Mouse (Mus musculus) limb, embryonic 14.5 days (tissue): ENCODE measurements at regions not wholly inside any gene's neighbourhood (a gene's known extent, or its start where the extent isn't known, plus 50 kb on each side); places are given as distances from the start of the nearest gene placed in this dataset.
"Not testable (repeated sequence)": the region's sequence is repeated elsewhere in the genome, so short reads cannot be mapped to it uniquely, and the experiment has no call there.

ENCODE experiments used
- ATAC-seq: fragments of 200-750 bp; cut with Nextera tagmentation; 2 replicates; pipeline ENCODE4 v1.8.0; 2017; ENCODE audit warnings: low read depth, moderate number of reproducible peaks, moderate TSS enrichment; ENCODE audit not compliant: low FRiP score
- DNase-seq: peaks from one replicate; pipeline ENCODE4 v3.0.0-alpha.2; 2015; ENCODE audit warnings: low spot score
- H3K27ac ChIP-seq: fragments of 300-500 bp; sonication (generic); replicated peaks from 2 replicates; pipeline ENCODE4 v1.5.1; 2014; ENCODE audit warnings: low read depth, mild to moderate bottlenecking, low read length, moderate library complexity, mixed read lengths
- H3K27me3 ChIP-seq: fragments of 300-500 bp; sonication (generic); 2 replicates; pipeline ENCODE4 v1.6.1; 2014; ENCODE audit warnings: low read length, mixed read lengths; ENCODE audit not compliant: control insufficient read depth, insufficient read depth
- H3K36me3 ChIP-seq: fragments of 300-500 bp; sonication (generic); 2 replicates; pipeline ENCODE4 v1.6.1; 2014; ENCODE audit warnings: mild to moderate bottlenecking, low read length, moderate library complexity, mixed read lengths; ENCODE audit not compliant: control insufficient read depth, insufficient read depth
- H3K4me1 ChIP-seq: fragments of 300-500 bp; sonication (generic); 2 replicates; pipeline ENCODE4 v1.6.1; 2014; ENCODE audit warnings: antibody characterized with exemption, low read length, mixed read lengths; ENCODE audit not compliant: control insufficient read depth, insufficient read depth
- H3K4me2 ChIP-seq: fragments of 300-500 bp; sonication (generic); replicated peaks from 2 replicates; pipeline ENCODE4 v1.6.1; 2014; ENCODE audit warnings: low read depth, mild to moderate bottlenecking, low read length, moderate library complexity; ENCODE audit not compliant: severe bottlenecking
- H3K4me3 ChIP-seq: fragments of 300-500 bp; sonication (generic); replicated peaks from 2 replicates; pipeline ENCODE4 v1.5.1; 2014; ENCODE audit warnings: low read length
- H3K9ac ChIP-seq: fragments of 300-500 bp; sonication (generic); 2 replicates; pipeline ENCODE4 v1.6.1; 2014; ENCODE audit warnings: mild to moderate bottlenecking, low read depth, low read length, moderate library complexity; ENCODE audit not compliant: severe bottlenecking
- H3K9me3 ChIP-seq: fragments of 300-500 bp; sonication (generic); 2 replicates; pipeline ENCODE4 v1.6.1; 2016; ENCODE audit warnings: low read length; ENCODE audit not compliant: control insufficient read depth
- POLR2A ChIP-seq: fragments of 200-500 bp; IDR thresholded peaks from 2 replicates; pipeline ENCODE4 v1.8.0; 2012; ENCODE audit warnings: inconsistent platforms, mild to moderate bottlenecking, moderate library complexity, borderline replicate concordance; ENCODE audit not compliant: insufficient read depth, insufficient read length; ENCODE audit errors: extremely low read depth
- WGBS: fragments of 180-500 bp; shearing (Covaris S2); extraction: QIAGEN DNeasy Blood & Tissue Kit; methylation state at CpG from one replicate; pipeline ENCODE4 v1.1.7; 2014; 5-methylcytosine and 5-hydroxymethylcytosine counted together

GRCm38 (mm10) chr6:103809986-103810341, 299.6 kb downstream of the Chl1 start:
- DNase-seq (no peak), ATAC-seq (no peak)
- H3K4me2 ChIP-seq, result no peak overlapping the region
- TF ChIP-seq POLR2A, result no peak
- no peak overlapping the region for H3K27ac ChIP-seq
- no peaks in the 10 kb centered on the region for H3K9me3 ChIP-seq
- H3K27me3 ChIP-seq, result 0 out of 2 replicates have a peak, but pooled peaks cover 15% of the 10 kb centered on the region
- 15% methylated on average over 7 of the region's 7 CpGs for WGBS
- no peak overlapping the region for H3K9ac ChIP-seq
- no peak overlapping the region for H3K4me3 ChIP-seq
- no peaks in the 10 kb centered on the region for H3K36me3 ChIP-seq
- no peaks in the 10 kb centered on the region for H3K4me1 ChIP-seq

GRCm38 (mm10) chr6:103810342-103811001, 300.1 kb downstream of the Chl1 start:
- DNase-seq, result no peak
- H3K36me3 ChIP-seq, result no peaks in the 10 kb centered on the region

GRCm38 (mm10) chr6:103816396-103816795, 306.0 kb downstream of the Chl1 start:
- 70% methylated on average over 5 of the region's 5 CpGs for WGBS
- ATAC-seq, H3K27ac ChIP-seq, H3K9me3 ChIP-seq, H3K4me2 ChIP-seq, H3K4me1 ChIP-seq, DNase-seq, H3K9ac ChIP-seq, H3K36me3 ChIP-seq, H3K27me3 ChIP-seq, H3K4me3 ChIP-seq: not testable (repeated sequence)

More at GRCm38 (mm10) chr6:103810342-103811001, 300.1 kb downstream of the Chl1 start:
- WGBS, result 5% methylated on average over 13 of the region's 13 CpGs
- no peak for TF ChIP-seq POLR2A
- Histone ChIP-seq H3K9me3 (no peaks in the 10 kb centered on the region), H3K27me3 (0 out of 2 replicates have a peak, but pooled peaks cover 15% of the 10 kb centered on the region), H3K4me3 (no peak overlapping the region), H3K9ac (no peak overlapping the region), H3K4me1 (no peaks in the 10 kb centered on the region), H3K27ac (no peak overlapping the region), H3K4me2 (no peak overlapping the region)
- no peak for ATAC-seq

- WGBS, result 55% methylated on average over 2 of the region's 2 CpGs
- Histone ChIP-seq H3K27ac (no peak overlapping the region), H3K36me3 (no peaks in the 10 kb centered on the region), H3K27me3 (no peaks in the 10 kb centered on the region), H3K9ac (no peak overlapping the region), H3K4me3 (no peak overlapping the region), H3K4me2 (no peak overlapping the region), H3K9me3 (no peaks in the 10 kb centered on the region), H3K4me1 (no peaks in the 10 kb centered on the region)
- TF ChIP-seq POLR2A, result no peak
- ATAC-seq, result no peak
- DNase-seq, result no peak
These were observed 315.7 kb downstream of the Chl1 start for GRCm38 (mm10) chr6:103826042-103826441.

- H3K36me3 ChIP-seq, result no peaks in the 10 kb centered on the region
- H3K27ac ChIP-seq, result no peak overlapping the region
- H3K9ac ChIP-seq, result no peak overlapping the region
- no peaks in the 10 kb centered on the region for H3K4me1 ChIP-seq
- no peak for TF ChIP-seq POLR2A
- ATAC-seq (no peak), DNase-seq (no peak)
- no peak overlapping the region for H3K4me2 ChIP-seq
- WGBS, result 89% methylated on average over 3 of the region's 3 CpGs
- no peaks in the 10 kb centered on the region for H3K9me3 ChIP-seq
- no peaks in the 10 kb centered on the region for H3K27me3 ChIP-seq
- no peak overlapping the region for H3K4me3 ChIP-seq
These were observed 317.2 kb downstream of the Chl1 start for GRCm38 (mm10) chr6:103827623-103828022.

GRCm38 (mm10) chr6:103828866-103829265, 318.5 kb downstream of the Chl1 start:
- no peaks in the 10 kb centered on the region for H3K4me1 ChIP-seq
- H3K4me2 ChIP-seq, result no peak overlapping the region
- no peak overlapping the region for H3K27ac ChIP-seq
- H3K9me3 ChIP-seq, result no peaks in the 10 kb centered on the region
- WGBS, result 90% methylated on average over 1 of the region's 1 CpGs
- no peak for TF ChIP-seq POLR2A
- ATAC-seq (no peak), DNase-seq (no peak)
- no peaks in the 10 kb centered on the region for H3K36me3 ChIP-seq
- no peak overlapping the region for H3K9ac ChIP-seq
- H3K4me3 ChIP-seq, result no peak overlapping the region
- no peaks in the 10 kb centered on the region for H3K27me3 ChIP-seq
